Mouse (Mus musculus): ENCODE measurements at regions not wholly inside any gene's neighbourhood (a gene's known extent, or its start where the extent isn't known, plus 50 kb on each side); places are given as distances from the start of the nearest gene placed in this dataset.
"Not testable (repeated sequence)": the region's sequence is repeated elsewhere in the genome, so short reads cannot be mapped to it uniquely, and the experiment has no call there.

- not testable (repeated sequence) for DNase-seq (ENCODE audit: low spot score in 2 of 2)
Measured at GRCm38 (mm10) chr6:6295551-6295950, 78.6 kb upstream of the Slc25a13 start.

- no peak for DNase-seq (ENCODE audit: low spot score in 2 of 2)
Measured at GRCm38 (mm10) chr6:6291781-6292180, 74.8 kb upstream of the Slc25a13 start.

GRCm38 (mm10) chr6:6290427-6290826 is 73.5 kb upstream of the Slc25a13 start:
- DNase-seq (ENCODE audit: low spot score in 2 of 2), result no peak

GRCm38 (mm10) chr6:6289806-6290205 is 72.8 kb upstream of the Slc25a13 start:
- peak; percentile 25 to 47 for DNase-seq (ENCODE audit: low spot score in 2 of 2)

GRCm38 (mm10) chr6:6280812-6281568 is 64.0 kb upstream of the Slc25a13 start:
- DNase-seq (ENCODE audit: low spot score in 2 of 2), result no peak

- no peak for DNase-seq (ENCODE audit: low spot score in 2 of 2)
Measured at GRCm38 (mm10) chr6:6279646-6280045, 62.7 kb upstream of the Slc25a13 start.

- no peak for DNase-seq (ENCODE audit: low spot score in 2 of 2)
Measured at GRCm38 (mm10) chr6:6270545-6270944, 53.6 kb upstream of the Slc25a13 start.

All from left cerebral cortex, adult 18-20 months (tissue).